Comparison of ENCODE assay signal across 19 mouse cellular contexts in genomic region chr2:14159756-14160155, GRCm38 (mm10). TPM values are rescaled to one million over a fixed set of nuclear protein-coding genes. Genes with fewer than 3 reads are reported as not detected.
DNase-seq lines count a peak whose midpoint lies in the region; ATAC-seq and TF ChIP-seq lines count a peak whose summit lies in the region.
"Had no signal": no experiment of that assay in that cellular context is flagged by ENCODE, and none has a peak within 500 bp of the region (broad histone marks: within the 10 kb centered on the region; RNA-seq: fewer than 3 reads in every experiment).

No protein-coding gene starts in this region.

- DNase-seq in frontal cortex, postnatal 25 days (ENCODE audit: low spot score in 2 of 2) = no peak
- no peak for DNase-seq in left cerebral cortex, adult 2 months (ENCODE audit: extremely low spot score in 1 of 2, low spot score in 2 of 2)
- no peak for DNase-seq in left cerebral cortex, postnatal 36 days (ENCODE audit: low spot score in 2 of 2)
- DNase-seq in MEL (ENCODE audit: low read depth, low spot score) = no peak
- DNase-seq in thymus, adult 18-20 months = no peak
- no peak for DNase-seq in thymus, postnatal 36 days
- DNase-seq: adrenal gland, adult 8-10 months; cerebellum, postnatal 36 days; gastrocnemius, postnatal 36 days; heart, postnatal 10 days; lung, postnatal 4 days; retina, postnatal 1 day; spleen, adult 18-20 months; thymus, adult 2 months had no signal

- H3K9ac ChIP-seq in MEL (ENCODE audit: control insufficient read depth, low read depth, low read length, poor library complexity, severe bottlenecking) = no peak overlapping the region
- no peak overlapping the region for H3K9ac ChIP-seq in midbrain, embryonic 16.5 days (ENCODE audit: low read depth, low read length)
- H3K9ac ChIP-seq: limb, embryonic 13.5 days had no signal

- H3K4me1 ChIP-seq in MEL (ENCODE audit: control insufficient read depth in 1 of 2, insufficient read depth in 2 of 2, low read length in 2 of 2) = no peaks in the 10 kb centered on the region; a peak in 1 of 4 replicates
- no peaks in the 10 kb centered on the region for H3K4me1 ChIP-seq in midbrain, embryonic 16.5 days (ENCODE audit: control insufficient read depth, insufficient read depth, low read length)
- H3K4me1 ChIP-seq: limb, embryonic 13.5 days had no signal

- H3K27me3 ChIP-seq in MEL (ENCODE audit: control insufficient read depth in 1 of 2, insufficient read depth in 2 of 2, low read length in 2 of 2) = no peaks in the 10 kb centered on the region
- no peaks in the 10 kb centered on the region for H3K27me3 ChIP-seq in midbrain, embryonic 16.5 days (ENCODE audit: control insufficient read depth, insufficient read depth, low read depth, low read length)
- H3K27me3 ChIP-seq: limb, embryonic 13.5 days; Patski had no signal

- TF ChIP-seq EP300 in MEL (IDR thresholded peaks at IDR 0.05; ENCODE audit: low read depth in 1 of 2, low read length in 2 of 2) = no peak

- WGBS in midbrain, embryonic 16.5 days = 86% methylated on average over 2 of the region's 2 CpGs

- peak; percentile 68; the same call in 1 of the 2 replicates for ATAC-seq in frontal cortex, adult (ENCODE audit: low TSS enrichment)
- peak; percentile 74 for ATAC-seq in midbrain, embryonic 16.5 days
- ATAC-seq: CD4-positive, CD25-positive, alpha-beta regulatory T cell, adult 4 months; Patski had no signal

- no peaks in the 10 kb centered on the region for H3K9me3 ChIP-seq in MEL (replicated peaks; ENCODE audit: insufficient read depth, low read length)
- no peaks in the 10 kb centered on the region for H3K9me3 ChIP-seq in midbrain, embryonic 16.5 days (replicated peaks; ENCODE audit: control insufficient read depth, low read length, poor library complexity, severe bottlenecking)
- H3K9me3 ChIP-seq: limb, embryonic 13.5 days had no signal

- TF ChIP-seq CTCF in left cerebral cortex, adult 2 months (IDR thresholded peaks at IDR 0.05) = peak; percentile 33
- peak in 1 of 3 experiments; percentile 26; a peak in 2 of 6 replicates for TF ChIP-seq CTCF in MEL (IDR thresholded peaks at IDR 0.05 in 2 of 3, conservative IDR thresholded peaks at IDR 0.05 in 1 of 3; ENCODE audit: control insufficient read depth in 1 of 3, insufficient read depth in 1 of 3, low read depth in 2 of 3, low read length in 3 of 3, poor library complexity in 1 of 3, severe bottlenecking in 1 of 3)

- H3K4me2 ChIP-seq in midbrain, embryonic 16.5 days (ENCODE audit: low read length) = no peak overlapping the region
- H3K4me2 ChIP-seq: limb, embryonic 13.5 days had no signal

- no peaks in the 10 kb centered on the region for H3K79me2 ChIP-seq in MEL (ENCODE audit: control insufficient read depth, insufficient read depth, low read length, poor library complexity)

- peaks cover 1 to 2% of the 10 kb centered on the region in 2 experiments for H3K36me3 ChIP-seq in MEL (ENCODE audit: control insufficient read depth in 1 of 2, insufficient read depth in 2 of 2, low read length in 2 of 2)
- no peaks in the 10 kb centered on the region for H3K36me3 ChIP-seq in midbrain, embryonic 16.5 days (ENCODE audit: control insufficient read depth, insufficient read depth, low read length)
- H3K36me3 ChIP-seq: limb, embryonic 13.5 days had no signal

- TF ChIP-seq POLR2A in MEL (IDR thresholded peaks at IDR 0.05; ENCODE audit: control insufficient read depth in 1 of 2, insufficient read depth in 1 of 2, low read depth in 1 of 2, low read length in 2 of 2, poor library complexity in 1 of 2) = no peak

- peak; percentile 36 for TF ChIP-seq RAD21 in MEL (IDR thresholded peaks at IDR 0.05; ENCODE audit: low read depth, low read length)

- no peak overlapping the region for H3K4me3 ChIP-seq in left cerebral cortex, adult 2 months
- no peak overlapping the region for H3K4me3 ChIP-seq in MEL (ENCODE audit: control insufficient read depth in 1 of 2, insufficient read depth in 1 of 2, low read depth in 2 of 2, low read length in 2 of 2)
- no peak overlapping the region for H3K4me3 ChIP-seq in midbrain, embryonic 16.5 days (ENCODE audit: low read depth, low read length)
- H3K4me3 ChIP-seq: limb, embryonic 13.5 days had no signal

- H3K27ac ChIP-seq in left cerebral cortex, adult 2 months = no peak overlapping the region
- H3K27ac ChIP-seq in MEL (ENCODE audit: control insufficient read depth, low read depth, low read length) = no peak overlapping the region
- H3K27ac ChIP-seq in midbrain, embryonic 16.5 days (ENCODE audit: low read length) = no peak overlapping the region
- H3K27ac ChIP-seq: limb, embryonic 13.5 days had no signal

- intact Hi-C loops in left cerebral cortex, adult 2 months (cut with DNase I) = loop anchor here (2.0 to 5.0 kb wide), 2 partner anchors 133 to 543 kb away; no protein-coding TSS in a partner anchor
- intact Hi-C loops in left cerebral cortex, postnatal 36 days (cut with DNase I) = loop anchor here (2.0 to 10.0 kb wide), 2 partner anchors 135 to 543 kb away; no protein-coding TSS in a partner anchor

TF ChIP-seq in MEL, 35 proteins besides CTCF, POLR2A, EP300 and RAD21:
- TF ChIP-seq SMC3 (IDR thresholded peaks at IDR 0.05; ENCODE audit: low read depth, low read length) = peak; percentile 43
- TF ChIP-seq ZMIZ1 (IDR thresholded peaks at IDR 0.05; ENCODE audit: low read depth, low read length) = no peak
- 0 out of 2 replicates have a peak, but pooled peaks have one; percentile 33 for TF ChIP-seq ZC3H11A (IDR thresholded peaks at IDR 0.05; ENCODE audit: low read depth, low read length)
- no peak for TF ChIP-seq GATA1 (IDR thresholded peaks at IDR 0.05; ENCODE audit: low read depth, low read length)

RNA-seq across cellular contexts. Expression of gene Tmem236, which starts 14.6 kb away (rescaled TPM):
- total RNA-seq in left cerebral cortex, adult 2 months (2021) = under 1 TPM; 0.12 to 0.18 TPM
- under 1 TPM; 0.10 to 0.20 TPM for total RNA-seq in left cerebral cortex, postnatal 36 days (2021)
- 0.04 and 0.07 TPM in 2 replicates for total RNA-seq in MEL (2012; rRNA removed)
- polyA plus RNA-seq in MEL (2012; ENCODE audit: insufficient read depth in 1 of 2, insufficient read length in 2 of 2, low read depth in 1 of 2, low replicate concordance in 2 of 2, missing spikeins in 1 of 2) = under 1 TPM in 1 of 2 experiments, not detected in 1; 0.06 TPM
- polyA plus RNA-seq in midbrain, embryonic 16.5 days (2015; fragmentation: Nextera tagmentation; extraction: Ambion mirVana) = 0.17 and 0.18 TPM in 2 replicates
- total RNA-seq: heart, postnatal 10 days had no signal
- polyA plus RNA-seq: CD4-positive, CD25-positive, alpha-beta regulatory T cell, adult 4 months had no signal
